Mouse (Mus musculus) erythroblast, embryonic 14.5 days (primary cell): ENCODE results near the gene Mcrs1.

Experiments used
- GATA1 ChIP-seq: IDR thresholded peaks from 2 replicates; pipeline ENCODE4 v1.6.1; 2012; ENCODE audit warnings: low read length, inconsistent platforms, mixed read lengths
- TAL1 ChIP-seq: IDR thresholded peaks from 3 replicates; pipeline ENCODE4 v1.6.1; 2012; ENCODE audit warnings: low read length, inconsistent platforms, mixed read lengths

DNA sequence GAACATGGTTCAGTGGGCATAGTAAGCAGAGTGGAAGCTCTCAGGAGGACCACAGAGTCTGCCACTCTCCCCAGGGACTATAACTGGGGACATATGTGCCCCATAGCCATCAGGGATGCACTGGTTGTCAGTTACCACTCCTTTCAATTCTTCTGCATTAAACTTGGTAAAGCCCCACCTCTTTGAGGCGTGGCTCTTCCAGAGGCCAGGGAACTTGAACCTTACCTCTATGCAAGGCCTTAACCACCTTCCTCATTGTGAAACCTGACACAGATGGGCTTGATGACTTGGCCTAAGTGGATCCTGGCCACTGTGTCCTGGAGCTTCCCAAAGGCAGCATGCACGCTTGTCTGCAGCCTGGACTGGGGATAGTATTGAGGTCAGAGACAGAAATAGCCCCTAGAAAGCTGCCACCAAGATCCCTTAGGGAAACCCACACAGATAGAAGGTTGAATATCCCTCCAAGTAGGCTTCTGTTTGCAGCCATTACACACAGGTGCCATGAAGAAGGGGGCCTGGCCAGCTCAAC, 2.8 kb upstream of the Mcrs1 start:
- TF ChIP-seq TAL1 (no peak), GATA1 (no peak)
